Mouse (Mus musculus) bone marrow, adult 2 months (tissue): ENCODE data around the gene Tas2r144.
A peak's percentile ranks its signal among the peaks of the same experiment; 100 is the strongest.

Experiments used
- CTCF ChIP-seq: fragments of 200-500 bp; IDR thresholded peaks from 2 replicates; pipeline ENCODE4 v1.5.1; 2011; ENCODE audit warnings: low read length, control low read depth; ENCODE audit not compliant: control insufficient read depth, insufficient read depth
- POLR2A ChIP-seq: fragments of 200-500 bp; IDR thresholded peaks from 2 replicates; pipeline ENCODE4 v1.6.1; 2011; ENCODE audit warnings: low read depth, mild to moderate bottlenecking, control low read depth, low read length, borderline replicate concordance; ENCODE audit not compliant: control insufficient read depth

DNA sequence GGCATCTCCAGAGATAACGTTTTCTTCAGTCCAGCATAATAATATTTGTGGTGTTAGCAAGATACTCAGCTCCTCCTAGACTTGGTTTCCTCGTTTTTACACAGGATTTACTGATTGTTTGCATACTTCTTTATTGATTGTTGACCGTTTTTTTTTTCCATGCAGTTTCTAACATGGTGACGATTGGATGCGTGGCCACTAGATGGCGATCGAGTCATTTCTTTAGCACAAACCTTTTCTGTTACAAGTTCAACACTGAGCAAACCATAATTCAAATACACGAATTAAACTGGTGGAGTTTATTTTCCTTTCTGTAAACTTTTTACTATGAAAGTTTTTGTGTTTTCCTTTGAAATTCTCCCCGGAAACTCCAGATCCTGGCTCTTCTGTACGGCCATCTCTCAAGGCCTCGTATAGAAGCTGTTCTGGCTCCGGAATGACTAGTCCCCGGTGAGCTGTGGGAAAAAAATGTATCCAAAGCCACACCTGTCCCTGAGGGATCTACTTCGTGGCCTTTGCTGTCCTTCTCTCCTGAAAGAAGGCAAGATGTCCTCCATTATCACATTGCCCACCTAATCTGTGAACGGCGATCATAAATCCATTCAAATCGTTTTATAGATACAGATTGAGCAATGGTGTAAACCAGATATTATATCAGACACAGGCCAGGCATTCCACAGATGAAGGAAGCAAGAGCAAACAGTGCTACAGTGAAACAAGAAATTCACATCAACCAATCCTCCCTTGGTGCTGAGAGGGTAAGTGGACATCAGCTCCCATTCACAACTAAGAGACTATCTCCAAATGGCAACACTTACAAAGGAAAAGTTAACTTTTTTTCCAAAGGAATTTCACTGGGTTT lies 12.3 kb downstream of the Tas2r144 start:
- no peak for TF ChIP-seq POLR2A
- 0 out of 2 replicates have a peak, but pooled peaks have one; percentile 15 for TF ChIP-seq CTCF
